Mouse (Mus musculus) heart, embryonic 16.5 days (tissue): ENCODE data around the gene Gm7138. TPM values are rescaled to one million over a fixed set of nuclear protein-coding genes. Genes with fewer than 3 reads are reported as not detected.
"Not testable (repeated sequence)": the region's sequence is repeated elsewhere in the genome, so short reads cannot be mapped to it uniquely, and the experiment has no call there.

ENCODE experiments used
- ATAC-seq: fragments of 200-750 bp; cut with Nextera tagmentation; replicated peaks from 2 replicates; pipeline ENCODE4 v1.8.0; 2017; ENCODE audit warnings: moderate number of reproducible peaks; ENCODE audit not compliant: insufficient read depth, low FRiP score; ENCODE audit errors: extremely low read depth
- H3K27ac ChIP-seq: fragments of 300-500 bp; sonication (generic); 2 replicates; pipeline ENCODE4 v1.5.1; 2014; ENCODE audit warnings: mild to moderate bottlenecking, low read length, control low read depth, moderate library complexity
- H3K27me3 ChIP-seq: fragments of 300-500 bp; sonication (generic); 2 replicates; pipeline ENCODE4 v1.6.1; 2014; ENCODE audit warnings: low read length, mixed read lengths; ENCODE audit not compliant: control insufficient read depth, insufficient read depth
- H3K36me3 ChIP-seq: fragments of 300-500 bp; sonication (generic); 2 replicates; pipeline ENCODE4 v1.6.1; 2014; ENCODE audit not compliant: control insufficient read depth, insufficient read depth
- H3K4me1 ChIP-seq: fragments of 300-500 bp; sonication (generic); 2 replicates; pipeline ENCODE4 v1.6.1; 2014; ENCODE audit warnings: low read length, mixed read lengths; ENCODE audit not compliant: control insufficient read depth, insufficient read depth
- H3K4me2 ChIP-seq: fragments of 300-500 bp; sonication (generic); 2 replicates; pipeline ENCODE4 v1.6.1; 2014; ENCODE audit warnings: low read depth, mild to moderate bottlenecking, control low read depth, low read length
- H3K4me3 ChIP-seq: fragments of 300-500 bp; sonication (generic); 2 replicates; pipeline ENCODE4 v1.5.1; 2014; ENCODE audit warnings: mild to moderate bottlenecking, control low read depth, low read length
- H3K9ac ChIP-seq: fragments of 300-500 bp; sonication (generic); 2 replicates; pipeline ENCODE4 v1.6.1; 2014; ENCODE audit warnings: low read length, control low read depth
- H3K9me3 ChIP-seq: fragments of 300-500 bp; sonication (generic); replicated peaks from 2 replicates; pipeline ENCODE4 v1.6.1; 2016; ENCODE audit warnings: low read length; ENCODE audit not compliant: control insufficient read depth
- WGBS: fragments of 180-500 bp; shearing (Covaris S2); extraction: QIAGEN DNeasy Blood & Tissue Kit; methylation state at CpG from one replicate; pipeline ENCODE4 v1.1.7; 2014; 5-methylcytosine and 5-hydroxymethylcytosine counted together
- polyA plus RNA-seq: library from polyadenylated mRNA; unstranded; fragments of >200 nt; fragmentation: Nextera tagmentation; extraction: Ambion mirVana; gene quantifications from 2 replicates; pipeline ENCODE4 v1.2.1, GENCODE M21; 2015

Gene Gm7138
- polyA plus RNA-seq, 1 experiment from 2014 or later: not detected

- not testable (repeated sequence) for H3K27ac ChIP-seq, ATAC-seq, H3K9ac ChIP-seq, H3K36me3 ChIP-seq, H3K4me2 ChIP-seq, H3K4me3 ChIP-seq, H3K27me3 ChIP-seq, H3K4me1 ChIP-seq, H3K9me3 ChIP-seq
- WGBS: no CpG with 5 or more reads among the region's 1 CpGs
These were observed 17.2 kb downstream of the Gm7138 start, which contains the start of gene Gm3233 for GRCm38 (mm10) chr10:77759582-77759981. Gene Gm3233 (minus strand): TSS chr10:77759682.

GRCm38 (mm10) chr10:77753448-77753847, 23.3 kb downstream of the Gm7138 start:
- no peaks in the 10 kb centered on the region for H3K36me3 ChIP-seq
- H3K9ac ChIP-seq: no peak overlapping the region
- H3K27ac ChIP-seq: no peak overlapping the region
- no peak overlapping the region for H3K4me3 ChIP-seq
- H3K4me2 ChIP-seq: no peak overlapping the region
- ATAC-seq: no peak
- H3K4me1 ChIP-seq: no peaks in the 10 kb centered on the region
- no peaks in the 10 kb centered on the region for H3K27me3 ChIP-seq
- no peaks in the 10 kb centered on the region for H3K9me3 ChIP-seq

DNA sequence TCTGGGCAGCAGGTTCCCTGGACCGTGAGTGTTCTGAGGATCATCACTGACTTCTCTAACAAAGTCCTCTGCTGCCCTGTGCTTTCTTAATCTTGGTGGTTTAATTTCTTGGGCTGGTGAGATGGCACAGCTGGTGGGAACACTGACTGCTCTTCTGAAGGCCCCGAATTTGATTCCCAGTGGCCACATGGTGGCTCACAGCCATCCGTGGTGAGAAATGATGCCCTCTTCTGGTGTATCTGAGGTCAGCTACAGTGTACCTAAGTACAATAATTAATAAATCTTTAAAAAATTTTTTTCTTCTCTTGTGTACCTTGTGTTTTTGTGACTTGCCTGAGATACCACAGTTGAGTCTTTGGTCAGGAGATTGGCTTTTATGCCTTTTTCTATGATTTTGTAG, 24.4 kb downstream of the Gm7138 start:
- H3K4me1 ChIP-seq, H3K9me3 ChIP-seq, ATAC-seq, H3K36me3 ChIP-seq, H3K27me3 ChIP-seq, H3K27ac ChIP-seq, H3K4me2 ChIP-seq, H3K4me3 ChIP-seq, H3K9ac ChIP-seq: not testable (repeated sequence)
- 59% methylated on average over 3 of the region's 3 CpGs for WGBS

- not testable (repeated sequence) for H3K27me3 ChIP-seq, H3K4me3 ChIP-seq, ATAC-seq, H3K9me3 ChIP-seq, H3K4me1 ChIP-seq, H3K27ac ChIP-seq, H3K4me2 ChIP-seq, H3K36me3 ChIP-seq, H3K9ac ChIP-seq
- 70% methylated on average over 1 of the region's 1 CpGs for WGBS
These were observed 25.5 kb downstream of the Gm7138 start, which contains the start of gene Gm9736 for GRCm38 (mm10) chr10:77751254-77751653. Gene Gm9736 (minus strand): TSS chr10:77751354.

DNA sequence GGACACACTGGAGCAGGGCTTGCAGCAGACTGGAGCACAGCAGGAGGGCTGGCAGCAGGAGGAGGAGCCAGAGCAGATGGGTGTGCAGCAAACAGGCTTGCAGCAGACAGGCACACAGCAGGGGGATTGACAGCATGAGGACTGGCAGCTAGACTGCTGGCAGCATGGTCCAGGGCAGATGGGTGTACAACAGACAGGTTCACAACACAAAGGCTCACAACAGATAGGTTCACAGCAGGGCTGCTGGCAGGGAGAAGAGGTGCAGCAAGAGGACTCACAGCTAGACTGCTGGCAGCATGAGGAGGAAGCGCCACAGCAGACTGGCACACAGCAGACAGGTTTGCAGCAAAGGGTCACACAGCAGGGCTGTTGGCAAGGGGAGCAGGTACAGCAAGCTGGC, 26.1 kb downstream of the Gm7138 start:
- WGBS: 71% methylated on average over 1 of the region's 1 CpGs
- not testable (repeated sequence) for H3K36me3 ChIP-seq, H3K9me3 ChIP-seq, H3K27me3 ChIP-seq, ATAC-seq, H3K4me1 ChIP-seq, H3K9ac ChIP-seq, H3K4me2 ChIP-seq, H3K27ac ChIP-seq, H3K4me3 ChIP-seq

GRCm38 (mm10) chr10:77741924-77742688, 34.6 kb downstream of the Gm7138 start, which contains the start of gene Gm18596:
Gene Gm18596 (minus strand): TSS chr10:77742638.
- 55% methylated on average over 5 of the region's 5 CpGs for WGBS
- not testable (repeated sequence) for H3K4me2 ChIP-seq, H3K36me3 ChIP-seq, H3K27me3 ChIP-seq, ATAC-seq, H3K9ac ChIP-seq, H3K4me1 ChIP-seq, H3K4me3 ChIP-seq, H3K9me3 ChIP-seq, H3K27ac ChIP-seq

DNA sequence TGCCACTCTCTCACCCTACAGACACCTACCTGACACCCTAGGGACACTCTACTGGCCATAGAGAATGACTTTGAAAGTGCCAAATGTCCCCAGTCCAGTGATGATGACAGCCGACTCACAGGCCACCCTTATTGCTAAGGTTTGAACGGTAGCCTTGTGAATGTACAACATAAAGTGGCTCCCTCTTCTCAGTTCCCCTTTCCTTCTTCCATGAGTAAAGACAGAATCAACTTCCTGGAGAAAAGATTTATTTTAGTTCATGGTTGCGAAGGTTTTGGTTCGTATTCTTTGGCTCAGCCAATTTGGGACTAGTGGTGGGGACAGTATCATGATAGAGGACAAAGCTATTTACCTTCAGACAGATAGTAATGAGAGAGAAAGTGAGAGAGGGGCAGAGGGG, 37.8 kb downstream of the Gm7138 start:
- ATAC-seq: no peak
- H3K9me3 ChIP-seq: peaks cover 7% of the 10 kb centered on the region
- H3K27ac ChIP-seq: no peak overlapping the region

GRCm38 (mm10) chr10:77735928-77736327, 40.8 kb downstream of the Gm7138 start:
- no peaks in the 10 kb centered on the region for H3K4me1 ChIP-seq
- ATAC-seq: no peak
- H3K27me3 ChIP-seq: no peaks in the 10 kb centered on the region
- H3K4me2 ChIP-seq: no peak overlapping the region
- H3K36me3 ChIP-seq: no peaks in the 10 kb centered on the region
- H3K9me3 ChIP-seq: peaks cover 7% of the 10 kb centered on the region
- H3K27ac ChIP-seq: no peak overlapping the region
- 76% methylated on average over 1 of the region's 1 CpGs for WGBS
- H3K9ac ChIP-seq: no peak overlapping the region
- H3K4me3 ChIP-seq: no peak overlapping the region

More for the DNA sequence above, 37.8 kb downstream of the Gm7138 start:
- WGBS: 77% methylated on average over 4 of the region's 4 CpGs
- Histone ChIP-seq H3K4me1 (no peaks in the 10 kb centered on the region), H3K9ac (no peak overlapping the region), H3K36me3 (no peaks in the 10 kb centered on the region), H3K4me3 (no peak overlapping the region), H3K27me3 (no peaks in the 10 kb centered on the region), H3K4me2 (no peak overlapping the region)

- ATAC-seq: no peak
- Histone ChIP-seq H3K36me3 (no peaks in the 10 kb centered on the region), H3K27ac (no peak overlapping the region), H3K27me3 (no peaks in the 10 kb centered on the region), H3K9ac (no peak overlapping the region), H3K4me1 (no peaks in the 10 kb centered on the region), H3K4me2 (no peak overlapping the region), H3K9me3 (no peaks in the 10 kb centered on the region; the same call in 1 of the 2 replicates), H3K4me3 (no peak overlapping the region)
- WGBS: 44% methylated on average over 4 of the region's 4 CpGs
These were observed 47.5 kb downstream of the Gm7138 start for GRCm38 (mm10) chr10:77729241-77729640.
